Mouse (Mus musculus) embryonic fibroblast, embryonic 13.5 days (primary cell): ENCODE results near the gene Ngly1.

Experiments
- CTCF ChIP-seq: IDR thresholded peaks from 2 replicates; pipeline ENCODE4 v1.5.1; 2011; ENCODE audit warnings: mild to moderate bottlenecking, control low read depth, low read length, moderate library complexity, borderline replicate concordance; ENCODE audit not compliant: insufficient read depth
- POLR2A ChIP-seq: IDR thresholded peaks from 2 replicates; pipeline ENCODE4 v1.6.1; 2011; ENCODE audit warnings: low read depth, mild to moderate bottlenecking, control low read depth, low read length, moderate library complexity

GRCm38 (mm10) chr14:16248603-16249157 lies 400 bp upstream of the Ngly1 start:
- no peak for TF ChIP-seq CTCF
- TF ChIP-seq POLR2A, result no peak
